Mouse (Mus musculus) cerebellum, adult 2 months (tissue): Measurements from ENCODE around the gene Ccdc86.

Experiments
- CTCF ChIP-seq: fragments of 200-500 bp; IDR thresholded peaks from 2 replicates; pipeline ENCODE4 v1.5.1; 2011; ENCODE audit warnings: low read depth, mild to moderate bottlenecking, control low read depth, low read length, moderate library complexity, borderline replicate concordance; ENCODE audit not compliant: insufficient read depth
- POLR2A ChIP-seq: fragments of 200-500 bp; IDR thresholded peaks from 2 replicates; pipeline ENCODE4 v1.6.1; 2011; ENCODE audit warnings: low read length, control low read depth, borderline replicate concordance; ENCODE audit not compliant: insufficient read depth

DNA sequence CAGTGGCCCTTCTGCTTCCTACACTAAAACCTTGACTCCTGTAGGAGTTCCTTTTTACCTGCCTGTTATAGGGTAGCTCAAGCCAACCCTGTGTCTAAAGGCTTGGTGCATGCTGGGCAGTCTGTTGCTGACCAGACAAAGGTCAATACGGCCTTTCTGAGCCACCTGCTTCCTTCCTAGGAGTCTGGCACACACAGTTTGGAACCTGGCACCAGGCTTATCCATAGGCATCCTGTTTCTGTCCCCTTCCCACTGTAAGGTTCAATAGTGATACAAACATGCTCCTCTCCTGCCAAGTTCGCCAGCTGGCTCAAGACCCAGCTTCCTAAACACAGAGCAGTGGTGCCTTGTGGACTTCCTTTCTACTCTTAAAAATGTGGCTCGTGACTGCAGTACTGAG, 2.6 kb downstream of the Ccdc86 start:
- no peak for TF ChIP-seq CTCF
- TF ChIP-seq POLR2A = no peak
